Mouse (Mus musculus): ENCODE results near the gene 4933406M09Rik.

Gene 4933406M09Rik

DNA sequence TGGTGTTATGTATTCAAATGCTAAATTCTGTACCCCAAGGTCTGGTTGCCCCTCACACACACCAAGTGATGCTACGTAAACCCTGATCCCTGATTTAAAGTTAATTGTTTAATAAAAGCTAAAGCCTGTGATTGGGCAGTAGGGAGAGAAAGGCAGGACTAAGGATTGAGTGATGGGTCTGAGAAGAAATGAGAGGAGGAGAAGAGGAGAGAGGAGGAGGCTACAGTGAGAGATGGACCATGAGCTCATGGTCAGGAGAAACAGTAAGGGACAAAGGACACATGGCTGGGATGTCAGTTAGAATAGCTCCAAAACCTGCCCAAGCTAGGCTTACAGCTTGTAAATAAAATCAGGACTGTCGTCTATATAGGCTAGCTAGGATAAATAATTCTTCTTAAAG lies 4.7 kb upstream of the 4933406M09Rik start:
- no peak for DNase-seq (ENCODE audit: low spot score in 2 of 2)

DNA sequence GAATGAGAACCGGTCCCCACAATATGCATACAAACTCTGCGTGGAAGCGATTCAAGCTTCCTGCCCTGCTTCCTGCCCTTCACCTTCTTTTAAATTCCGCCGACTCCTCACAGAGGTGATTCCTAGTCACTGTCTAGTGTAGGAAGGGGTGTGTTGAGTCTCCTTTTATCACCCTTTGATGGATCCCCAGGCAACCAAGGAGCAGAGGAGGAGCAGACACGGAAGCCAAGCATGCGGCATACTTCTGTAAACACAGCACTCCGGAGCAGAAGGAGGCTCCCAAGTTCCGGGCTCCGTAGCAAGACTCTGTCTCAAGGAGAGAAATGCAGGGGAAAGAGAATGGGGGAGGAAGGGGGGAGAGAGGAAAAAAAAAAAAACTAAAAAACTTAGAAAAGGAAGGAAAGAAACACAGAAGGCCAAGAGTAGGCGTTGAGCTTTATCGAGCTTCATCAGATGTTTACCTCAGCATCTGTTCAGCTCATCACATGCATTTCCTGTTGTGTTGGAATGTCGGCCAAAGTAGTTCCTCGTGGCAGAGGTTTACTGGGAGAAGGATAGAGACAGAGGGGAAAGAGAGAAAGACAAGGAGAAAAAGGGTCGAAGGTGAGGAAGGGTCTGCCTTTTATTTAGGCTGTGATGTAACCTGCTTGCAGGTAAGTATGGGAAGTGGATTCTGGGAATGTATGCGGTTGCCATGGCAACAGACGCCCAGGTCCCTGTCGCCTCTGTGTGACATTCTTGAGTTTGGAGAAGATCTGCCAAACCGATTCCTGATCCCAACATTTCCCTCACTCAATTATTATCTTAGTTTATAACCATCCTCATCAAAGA lies 3.7 kb upstream of the 4933406M09Rik start:
- peak; percentile 35 to 41 for DNase-seq (ENCODE audit: low spot score in 2 of 2)

GRCm38 (mm10) chr1:134384581-134384980 lies 1.2 kb upstream of the 4933406M09Rik start:
- no peak for DNase-seq (ENCODE audit: low spot score in 2 of 2)

DNA sequence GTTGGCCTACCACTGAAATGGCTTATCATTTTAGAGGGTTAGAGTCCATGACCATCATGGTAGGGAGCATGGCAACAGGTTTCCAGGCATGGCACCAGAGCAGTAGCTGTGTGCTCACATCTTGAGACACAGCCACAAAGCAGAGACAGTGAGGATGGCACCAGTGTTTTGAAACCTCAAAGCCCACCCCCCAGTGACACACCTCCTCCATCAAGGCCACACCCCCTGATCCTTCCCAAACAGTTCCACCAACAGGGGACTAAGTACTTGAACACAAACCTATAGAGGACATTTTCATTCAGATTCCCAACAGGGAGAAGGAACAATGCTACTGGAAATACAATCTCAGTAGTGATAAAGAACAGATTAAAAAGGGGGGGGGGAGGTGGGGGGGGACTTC lies 564 bp upstream of the 4933406M09Rik start:
- DNase-seq (ENCODE audit: low spot score in 2 of 2): no peak

- no peak for DNase-seq (ENCODE audit: low spot score in 2 of 2)
These were observed 8.1 kb downstream of the 4933406M09Rik start for GRCm38 (mm10) chr1:134393827-134394226.

DNA sequence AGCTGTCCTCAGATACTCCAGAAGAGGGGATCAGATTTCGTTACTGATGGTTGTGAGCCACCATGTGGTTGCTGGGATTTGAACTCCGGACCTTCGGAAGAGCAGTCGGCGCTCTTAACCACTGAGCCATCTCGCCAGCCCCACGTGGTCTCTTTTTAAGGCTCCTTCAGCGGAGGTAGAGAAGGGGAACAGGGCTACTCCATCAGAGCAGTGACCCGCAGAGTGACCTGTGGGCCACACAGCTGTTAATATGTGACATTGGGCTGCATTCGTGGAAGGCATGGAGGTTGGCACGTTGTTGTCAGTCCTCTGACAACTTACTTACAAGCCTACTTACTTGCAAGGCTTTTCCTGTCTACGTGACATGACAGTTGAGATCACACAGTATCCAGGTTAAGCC lies 12.5 kb downstream of the 4933406M09Rik start:
- no peak for DNase-seq (ENCODE audit: low spot score in 2 of 2)

- no peak for DNase-seq (ENCODE audit: low spot score in 2 of 2)
These were observed 14.0 kb downstream of the 4933406M09Rik start for GRCm38 (mm10) chr1:134399735-134400134.

- peak; percentile 63 to 65 for DNase-seq (ENCODE audit: low spot score in 2 of 2)
These were observed 20.0 kb downstream of the 4933406M09Rik start, which contains the start of gene Cyb5r1 for GRCm38 (mm10) chr1:134405509-134406413. Cyb5r1 (plus strand) TSS chr1:134405559.

- no peak for DNase-seq (ENCODE audit: low spot score in 2 of 2)
These were observed 20.7 kb downstream of the 4933406M09Rik start for GRCm38 (mm10) chr1:134406414-134406771.

DNA sequence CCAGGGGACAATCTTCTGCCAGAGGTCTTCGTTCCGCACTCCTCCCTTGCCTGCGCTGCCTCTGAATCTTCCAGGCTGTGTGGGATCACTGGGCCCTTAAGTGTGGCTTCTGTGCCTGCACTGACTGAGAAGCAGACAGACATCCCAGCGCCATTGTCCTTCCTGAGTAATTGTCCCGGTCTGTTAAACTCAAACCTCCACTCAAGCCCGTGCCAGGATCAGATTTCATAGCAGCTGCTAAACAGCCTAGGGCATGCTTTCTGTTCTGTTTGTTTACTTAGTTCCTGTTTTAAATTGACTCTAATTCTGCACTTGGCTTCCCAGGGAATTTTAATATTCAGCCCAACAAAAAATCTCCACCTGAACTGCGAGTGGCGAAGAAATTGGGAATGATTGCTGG lies 22.3 kb downstream of the 4933406M09Rik start:
- no peak for DNase-seq (ENCODE audit: low spot score in 2 of 2)

DNA sequence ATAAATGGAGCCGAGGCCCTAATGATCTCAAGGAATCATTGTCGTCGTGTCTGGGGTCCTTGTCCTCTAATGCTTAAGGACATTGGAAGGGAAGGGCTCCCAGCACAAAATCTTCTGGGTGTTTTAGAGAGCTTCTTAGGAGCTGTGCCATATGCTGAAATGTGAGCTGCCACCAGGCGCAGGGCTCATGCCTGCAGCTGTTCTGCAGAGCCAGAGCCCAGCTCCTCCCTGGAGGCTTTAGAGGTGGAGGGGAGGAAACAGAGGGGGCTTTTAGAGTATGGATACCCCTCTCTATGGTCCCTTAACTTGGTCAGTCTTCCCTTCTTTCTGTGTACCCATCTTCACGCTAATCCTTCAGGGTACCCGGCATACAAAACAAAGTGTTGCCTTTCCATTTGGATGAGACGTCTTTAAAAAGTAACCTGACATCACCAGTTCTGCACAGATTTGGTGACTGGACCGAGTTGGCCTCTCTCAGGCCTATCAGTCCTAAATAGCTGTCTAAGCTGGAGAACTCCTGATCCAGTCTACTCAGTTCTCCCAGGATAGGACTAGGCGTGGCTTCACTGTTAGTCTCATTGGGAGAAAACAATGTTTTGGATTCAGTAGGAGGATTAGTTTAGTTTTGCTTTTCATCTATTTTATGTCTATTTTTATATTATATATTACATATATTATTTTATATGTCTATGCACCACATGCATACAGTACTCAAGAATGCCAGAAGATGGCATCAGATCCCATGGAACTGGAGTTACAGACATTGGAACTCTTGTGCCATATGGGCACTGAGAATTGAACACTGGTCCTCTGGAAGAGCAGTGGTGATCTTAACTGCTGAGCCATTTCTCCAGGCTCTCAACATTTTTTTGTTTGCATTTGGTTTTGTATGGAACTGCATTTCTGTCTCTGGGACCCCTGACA lies 26.2 kb downstream of the 4933406M09Rik start:
- DNase-seq (ENCODE audit: low spot score in 2 of 2): no peak

DNA sequence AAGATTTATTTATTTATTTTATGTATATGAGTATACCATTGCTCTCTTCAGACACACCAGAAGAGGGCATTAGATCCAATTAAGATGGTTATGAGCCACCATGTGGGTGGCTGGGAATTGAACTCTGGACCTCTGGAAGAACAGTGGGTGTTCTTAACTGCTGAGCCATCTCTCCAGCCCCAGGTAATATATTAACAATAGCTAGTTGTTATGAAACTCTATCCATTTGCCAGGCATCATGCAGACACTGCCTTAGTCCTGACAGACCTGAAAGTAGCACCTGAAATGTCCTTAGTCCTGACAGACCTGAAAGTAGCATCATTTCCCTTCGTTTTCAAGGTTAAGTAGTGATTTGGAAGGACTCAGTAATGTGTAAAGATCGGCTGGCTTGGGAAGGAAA lies 28.3 kb downstream of the 4933406M09Rik start:
- no peak for DNase-seq (ENCODE audit: low spot score in 2 of 2)

- DNase-seq (ENCODE audit: low spot score in 2 of 2): no peak
These were observed 28.9 kb downstream of the 4933406M09Rik start for GRCm38 (mm10) chr1:134414501-134415167.

DNA sequence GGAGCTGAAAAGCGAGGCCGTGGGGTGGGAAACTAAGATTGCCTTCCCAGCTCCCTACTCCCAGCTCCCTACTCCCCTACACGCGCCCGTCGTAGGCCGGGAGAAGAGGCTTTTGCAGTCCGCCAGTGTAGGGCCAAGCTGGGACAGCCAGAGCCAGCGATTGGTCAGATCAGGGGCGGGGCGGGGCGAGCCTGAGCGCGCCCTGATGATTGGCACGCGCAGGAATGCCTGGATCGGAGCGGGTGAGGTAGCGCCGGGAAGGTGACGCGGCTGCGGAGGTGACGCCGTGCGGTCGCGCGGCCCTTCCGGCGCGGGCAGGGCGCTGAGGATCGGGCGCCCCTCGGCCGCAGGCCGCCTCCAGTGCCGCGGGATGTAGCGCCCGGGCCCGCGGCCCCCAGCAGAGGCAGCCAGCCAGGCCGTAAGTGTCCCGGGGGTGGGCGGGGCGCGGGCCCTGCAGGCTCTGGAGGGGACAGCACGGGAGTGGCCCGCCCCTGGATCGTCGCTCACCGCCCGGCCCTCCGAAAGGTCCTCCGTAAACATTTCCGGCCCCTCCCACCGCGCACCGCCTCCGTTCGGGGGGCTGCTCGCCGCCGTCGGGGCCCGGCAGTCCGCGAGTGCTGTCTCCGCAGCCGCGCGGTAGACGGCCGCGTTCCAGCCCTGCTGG lies 29.6 kb downstream of the 4933406M09Rik start, which contains the start of gene Adipor1:
TSS of gene Adipor1 (plus strand) at position 211 of the 664 bp plus-strand sequence.
- DNase-seq (ENCODE audit: low spot score in 2 of 2): peak; percentile 98 to 99

DNA sequence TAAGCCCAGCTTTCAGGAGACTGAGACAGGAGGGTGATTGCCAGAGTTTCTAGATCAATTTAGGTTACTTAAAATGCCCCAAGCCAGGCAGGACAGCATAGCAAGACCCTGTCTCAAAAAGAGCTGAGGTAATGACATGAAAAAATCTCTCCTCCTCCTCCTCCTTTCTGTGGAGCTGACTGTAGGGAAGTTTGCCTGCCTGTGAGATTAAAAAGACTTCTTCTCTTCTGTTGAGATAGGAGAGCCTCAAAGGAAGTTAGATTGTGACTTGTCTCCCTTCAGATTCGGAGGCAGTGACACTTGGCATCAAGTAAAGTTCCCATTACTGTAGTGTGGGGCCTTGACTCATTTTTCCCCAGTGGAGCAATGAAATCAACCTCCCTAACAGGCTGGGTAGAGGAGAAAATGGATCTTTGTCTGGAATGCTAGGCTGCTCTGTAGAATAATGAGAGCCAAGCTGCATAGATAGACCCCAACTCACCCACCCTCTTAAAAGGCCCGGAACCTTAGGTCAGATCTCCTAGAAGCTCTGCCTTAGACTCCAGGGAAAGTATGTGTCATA lies 32.8 kb downstream of the 4933406M09Rik start:
- no peak for DNase-seq (ENCODE audit: low spot score in 2 of 2)

DNA sequence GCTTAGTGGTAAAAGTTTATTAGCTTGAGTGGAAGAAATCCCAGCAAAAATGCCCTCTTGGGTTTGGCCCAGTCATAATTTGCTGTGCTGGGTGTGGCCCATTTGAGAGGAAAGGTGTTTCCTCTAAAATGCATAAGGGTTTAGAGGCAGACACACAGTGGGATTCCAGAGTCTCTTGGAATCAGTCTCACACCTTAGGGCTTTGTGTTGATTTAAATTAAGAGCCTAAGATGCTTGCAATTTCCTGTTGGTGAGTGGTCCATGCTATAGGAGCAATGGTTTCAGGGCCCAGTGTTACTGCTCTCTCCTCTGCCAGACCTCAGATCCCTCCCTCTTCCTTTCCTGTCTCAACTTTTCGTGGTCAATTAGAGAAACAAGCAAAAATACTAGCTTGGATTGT lies 33.4 kb downstream of the 4933406M09Rik start:
- no peak for DNase-seq (ENCODE audit: low spot score in 2 of 2)

DNA sequence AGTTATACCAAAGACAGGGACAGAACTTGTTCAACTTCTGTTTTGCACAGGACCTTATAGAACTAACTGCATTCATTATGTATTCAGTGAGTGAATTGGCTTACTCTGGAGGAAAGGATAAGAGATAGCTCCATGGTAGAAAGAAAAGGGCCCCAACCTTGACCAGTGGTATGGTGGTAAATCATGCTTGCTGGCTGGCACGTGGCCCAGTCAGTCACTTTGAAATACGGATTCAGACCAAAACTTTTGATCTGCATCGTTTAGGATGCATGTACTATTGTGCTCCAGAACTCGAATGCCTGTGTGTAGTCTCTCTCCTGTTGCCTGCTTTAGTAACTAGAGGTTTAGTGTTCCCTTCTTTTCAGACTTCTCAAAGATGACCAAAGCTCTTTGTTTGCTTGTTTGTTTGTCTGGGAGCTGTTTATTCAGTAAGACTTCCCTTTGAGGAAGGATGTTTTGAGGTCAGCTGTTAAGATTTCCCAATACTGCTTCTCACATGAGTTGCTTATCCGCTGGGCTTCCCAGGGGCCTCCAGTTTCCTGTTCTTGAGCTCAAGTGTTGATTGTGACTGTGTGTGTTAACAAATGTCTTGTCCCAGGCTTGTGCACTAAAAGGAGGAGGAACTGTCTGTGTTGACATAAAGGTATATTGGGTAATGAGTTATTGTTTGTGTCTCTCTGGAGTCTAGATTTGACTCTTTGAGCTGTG lies 34.2 kb downstream of the 4933406M09Rik start:
- DNase-seq (ENCODE audit: low spot score in 2 of 2): no peak

GRCm38 (mm10) chr1:134423911-134424310 lies 38.2 kb downstream of the 4933406M09Rik start:
- DNase-seq (ENCODE audit: low spot score in 2 of 2): no peak

DNA sequence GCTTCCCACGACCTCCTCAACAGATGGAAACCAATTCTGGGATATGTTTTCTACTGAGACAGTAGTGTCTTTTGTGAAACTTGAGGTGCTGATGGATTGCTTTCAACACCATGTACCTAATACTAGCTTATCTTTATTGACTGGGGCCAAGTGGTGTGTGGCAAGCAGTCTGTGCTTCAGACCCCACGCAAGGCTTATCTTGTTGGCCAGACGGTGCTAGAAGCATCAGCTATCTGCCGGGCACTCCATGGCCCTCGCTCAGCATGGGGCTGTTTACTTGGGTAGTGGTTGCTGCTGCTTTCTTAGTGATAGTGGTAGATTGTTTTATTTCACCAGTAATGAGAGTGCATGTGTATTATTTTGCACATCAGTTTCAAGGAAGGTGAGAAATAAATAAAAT lies 40.5 kb downstream of the 4933406M09Rik start:
- no peak for DNase-seq (ENCODE audit: low spot score in 2 of 2)
